Mouse (Mus musculus): ENCODE measurements around the gene Wars2.

GRCm38 (mm10) chr3:99239301-99240045 lies 98.6 kb downstream of the Wars2 start:
- TF ChIP-seq ZC3H11A (IDR thresholded peaks at IDR 0.05; ENCODE audit: borderline replicate concordance, low read depth, low read length) (no peak), HCFC1 (IDR thresholded peaks at IDR 0.05; ENCODE audit: borderline replicate concordance, insufficient read depth, low read length) (no peak), ZNF384 (IDR thresholded peaks at IDR 0.05; ENCODE audit: low read depth, low read length) (no peak), CHD2 (IDR thresholded peaks at IDR 0.05; ENCODE audit: low read depth, low read length) (no peak), MAFK (IDR thresholded peaks at IDR 0.05; ENCODE audit: insufficient read depth, low read depth, low read length) (no peak)

All from ES-E14 (cell line).